Mouse (Mus musculus) CH12.LX (cell line): ENCODE measurements around the gene Gm20388. TPM values are rescaled to one million over a fixed set of nuclear protein-coding genes. Genes with fewer than 3 reads are reported as not detected.

ENCODE experiments used
- DNase-seq: peaks from one replicate; pipeline ENCODE4 v3.0.0-alpha.2; 2013; ENCODE audit errors: extremely low read depth
- H3K27ac ChIP-seq: 2 replicates; pipeline ENCODE4 v1.5.1; 2012; ENCODE audit warnings: low read depth, mild to moderate bottlenecking, control low read depth, moderate library complexity; ENCODE audit not compliant: insufficient read depth
- H3K27me3 ChIP-seq: replicated peaks from 2 replicates; pipeline ENCODE3; 2012; ENCODE audit warnings: inconsistent platforms
- H3K36me3 ChIP-seq, 2 experiments: replicated peaks in 1 of 2; 2 replicates each; pipeline versions ENCODE3 to v1.6.1; 2012; ENCODE audit warnings: inconsistent platforms in 1 of 2, low read length in 1 of 2, mild to moderate bottlenecking in 1 of 2, mixed read lengths in 1 of 2, moderate library complexity in 1 of 2; ENCODE audit not compliant: control insufficient read depth in 1 of 2, insufficient read depth in 1 of 2
- H3K4me1 ChIP-seq, 2 experiments: 2 replicates each; pipeline ENCODE4 v1.6.1; 2012; ENCODE audit warnings: inconsistent platforms in 1 of 2, moderate library complexity in 1 of 2; ENCODE audit not compliant: insufficient read depth in 2 of 2, control insufficient read depth in 1 of 2
- H3K4me2 ChIP-seq: 2 replicates; pipeline ENCODE4 v1.6.1; 2012; ENCODE audit warnings: low read depth, mild to moderate bottlenecking, control low read depth; ENCODE audit not compliant: poor library complexity, insufficient read depth, severe bottlenecking
- H3K4me3 ChIP-seq, 3 experiments: fragments of 150-350 bp in 1 of 3; sonication (generic) in 1 of 3; replicated peaks in 1 of 3; 2 replicates each; pipeline versions ENCODE3 to v1.5.1; 2011 to 2012; ENCODE audit warnings: low read depth in 2 of 3, low read length in 2 of 3, mild to moderate bottlenecking in 2 of 3, moderate library complexity in 2 of 3, control low read depth in 1 of 3, improper control_type of control experiment in 1 of 3, inconsistent platforms in 1 of 3, mixed read lengths in 1 of 3; ENCODE audit not compliant: poor library complexity in 1 of 3
- H3K79me2 ChIP-seq: replicated peaks from 2 replicates; pipeline ENCODE4 v1.6.1; 2012; ENCODE audit warnings: mild to moderate bottlenecking, moderate library complexity; ENCODE audit not compliant: control insufficient read depth, poor library complexity, insufficient read depth, severe bottlenecking; ENCODE audit errors: extremely low read depth
- H3K9ac ChIP-seq: 2 replicates; pipeline ENCODE4 v1.6.1; 2012; ENCODE audit warnings: low read depth, mild to moderate bottlenecking, control low read depth, moderate library complexity; ENCODE audit not compliant: insufficient read depth
- H3K9me3 ChIP-seq: replicated peaks from 2 replicates; pipeline ENCODE3; 2012; ENCODE audit warnings: low read length, inconsistent platforms, mixed read lengths
- CHD1 ChIP-seq: IDR thresholded peaks from 2 replicates; pipeline ENCODE4 v1.6.1; 2012; ENCODE audit warnings: low read depth, low read length, improper control_type of control experiment, inconsistent platforms
- CHD2 ChIP-seq: IDR thresholded peaks from 2 replicates; pipeline ENCODE4 v1.6.1; 2011; ENCODE audit warnings: low read length, improper control_type of control experiment
- CTCF ChIP-seq, 2 experiments: IDR thresholded peaks in 1 of 2; conservative IDR thresholded peaks in 1 of 2; 2 replicates each; pipeline ENCODE4 v1.5.1; 2011 to 2012; ENCODE audit warnings: low read depth in 2 of 2, low read length in 2 of 2, improper control_type of control experiment in 1 of 2, inconsistent platforms in 1 of 2, mild to moderate bottlenecking in 1 of 2, moderate library complexity in 1 of 2
- E2F4 ChIP-seq: IDR thresholded peaks from 2 replicates; pipeline ENCODE4 v1.6.1; 2011; ENCODE audit warnings: low read depth, low read length, improper control_type of control experiment; ENCODE audit not compliant: insufficient replicate concordance
- EP300 ChIP-seq: IDR thresholded peaks from 2 replicates; pipeline ENCODE4 v1.6.1; 2011; ENCODE audit warnings: low read length, improper control_type of control experiment
- ETS1 ChIP-seq: conservative IDR thresholded peaks from 2 replicates; pipeline ENCODE4 v1.6.1; 2012; ENCODE audit warnings: low read depth, mild to moderate bottlenecking, inconsistent platforms, low read length, improper control_type of control experiment, moderate library complexity
- HCFC1 ChIP-seq: IDR thresholded peaks from 2 replicates; pipeline ENCODE4 v1.6.1; 2012; ENCODE audit warnings: low read depth, mild to moderate bottlenecking, inconsistent platforms, low read length, improper control_type of control experiment
- IRF4 ChIP-seq: IDR thresholded peaks from 2 replicates; pipeline ENCODE4 v1.6.1; 2014; ENCODE audit warnings: low read depth, mild to moderate bottlenecking, inconsistent platforms, low read length, improper control_type of control experiment
- JUN ChIP-seq: IDR thresholded peaks from 2 replicates; pipeline ENCODE4 v1.6.1; 2011; ENCODE audit warnings: low read depth, mild to moderate bottlenecking, low read length, improper control_type of control experiment, moderate library complexity; ENCODE audit not compliant: insufficient read depth
- JUND ChIP-seq: conservative IDR thresholded peaks from 2 replicates; pipeline ENCODE4 v1.6.1; 2011; ENCODE audit warnings: low read depth, low read length, improper control_type of control experiment
- MAFK ChIP-seq: IDR thresholded peaks from 2 replicates; pipeline ENCODE4 v1.6.1; 2011; ENCODE audit warnings: low read length, improper control_type of control experiment; ENCODE audit not compliant: insufficient replicate concordance
- MEF2A ChIP-seq: IDR thresholded peaks from 2 replicates; pipeline ENCODE4 v1.6.1; 2014; ENCODE audit warnings: low read depth, mild to moderate bottlenecking, inconsistent platforms, low read length, improper control_type of control experiment, borderline replicate concordance
- MYC ChIP-seq: IDR thresholded peaks from 2 replicates; pipeline ENCODE4 v1.6.1; 2011; ENCODE audit warnings: low read depth, mild to moderate bottlenecking, improper control_type of control experiment, low read length
- NELFE ChIP-seq: IDR thresholded peaks from 2 replicates; pipeline ENCODE4 v1.6.1; 2011; ENCODE audit warnings: low read depth, low read length, improper control_type of control experiment
- PAX5 ChIP-seq: IDR thresholded peaks from 2 replicates; pipeline ENCODE4 v1.6.1; 2012; ENCODE audit warnings: low read length, inconsistent platforms, mixed read lengths
- POLR2A ChIP-seq: IDR thresholded peaks from 2 replicates; pipeline ENCODE4 v1.6.1; 2011; ENCODE audit warnings: low read depth, mild to moderate bottlenecking, improper control_type of control experiment, low read length
- RCOR1 ChIP-seq: conservative IDR thresholded peaks from 2 replicates; pipeline ENCODE4 v1.6.1; 2012; ENCODE audit warnings: low read depth, mild to moderate bottlenecking, inconsistent platforms, low read length, improper control_type of control experiment
- SMC3 ChIP-seq: IDR thresholded peaks from 2 replicates; pipeline ENCODE4 v1.6.1; 2011; ENCODE audit warnings: low read depth, low read length, improper control_type of control experiment
- TCF12 ChIP-seq: IDR thresholded peaks from 2 replicates; pipeline ENCODE4 v1.6.1; 2014; ENCODE audit warnings: low read depth, mild to moderate bottlenecking, inconsistent platforms, low read length, improper control_type of control experiment
- USF1 ChIP-seq: IDR thresholded peaks from 2 replicates; pipeline ENCODE4 v1.6.1; 2014; ENCODE audit warnings: low read depth, mild to moderate bottlenecking, inconsistent platforms, low read length, improper control_type of control experiment
- ZKSCAN1 ChIP-seq: IDR thresholded peaks from 2 replicates; pipeline ENCODE4 v1.6.1; 2012; ENCODE audit warnings: low read depth, inconsistent platforms, low read length, improper control_type of control experiment, borderline replicate concordance
- dilution Hi-C: fragments of 300-500 bp; cut with MboI; formaldehyde crosslinking; loops from 2 replicates; pipeline ENCODE4 v1.14.3; 2020; ENCODE audit warnings: low sequenced_read_pairs; ENCODE audit not compliant: extremely low pct_unique_long_range_greater_than_20kb, extremely low pct_ligation_motif_present
- in situ Hi-C: fragments of 300-500 bp; cut with MboI; formaldehyde crosslinking; loops from 3 replicates; pipeline ENCODE4 v1.14.3; 2019; ENCODE audit warnings: low sequenced_read_pairs, low pct_ligation_motif_present, low pct_unique_long_range_greater_than_20kb, mixed read lengths
- polyA plus RNA-seq: library from polyadenylated mRNA; unstranded; fragments of >175 nt; gene quantifications from 2 replicates; pipeline ENCODE4 v1.2.1, GENCODE M21; 2012; ENCODE audit warnings: low read depth; ENCODE audit not compliant: insufficient read length
- total RNA-seq, 2 experiments: library from RNA; depleted of rRNA; stranded (reverse); fragments of 300-350 nt in 1 of 2; fragments of >200 nt in 1 of 2; gene quantifications; 2 replicates each; pipeline ENCODE4 v1.2.3; 2012 to 2014

Gene Gm20388
- total and polyA plus RNA-seq, 3 experiments: 14.8 to 26.3 (median 22.2) TPM

DNA sequence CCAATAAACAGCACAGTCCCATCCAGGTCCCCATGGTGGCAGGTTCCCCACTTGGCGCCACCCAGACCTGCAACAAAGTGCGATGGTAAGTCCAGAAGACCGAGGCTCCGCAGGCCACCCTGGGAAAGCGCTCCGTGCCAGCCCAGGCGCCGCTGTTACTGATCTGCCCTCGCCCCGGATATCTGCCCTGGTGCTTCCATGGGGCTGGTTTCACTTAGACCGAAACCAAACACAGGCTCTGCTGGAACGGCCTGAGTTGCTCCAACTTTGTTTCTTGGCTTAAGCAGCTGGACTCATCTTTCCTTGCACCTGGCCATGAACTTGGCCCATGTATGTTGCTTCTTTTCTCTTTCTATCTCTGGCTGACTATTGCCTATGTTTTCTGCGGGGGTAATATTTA, 2068.0 kb downstream of the Gm20388 start:
- no peaks in the 10 kb centered on the region for H3K27me3 ChIP-seq
- peaks cover 76 to 94% of the 10 kb centered on the region in 2 experiments for H3K36me3 ChIP-seq
- peaks cover 4 to 11% of the 10 kb centered on the region in 2 experiments; a peak in 3 of 4 replicates for H3K4me1 ChIP-seq
- H3K4me2 ChIP-seq: no peak overlapping the region
- no peak for DNase-seq
- no peak overlapping the region for H3K4me3 ChIP-seq
- H3K27ac ChIP-seq: no peak overlapping the region
- dilution Hi-C loops: no loop called here
- no peaks in the 10 kb centered on the region for H3K9me3 ChIP-seq
- in situ Hi-C loops: loop anchor here (10.0 kb wide), 1 partner anchor 286 kb away; no protein-coding TSS in a partner anchor
- no peak for TF ChIP-seq SMC3
- TF ChIP-seq EP300: no peak
- TF ChIP-seq JUND: no peak
- no peak for TF ChIP-seq JUN
- no peak for TF ChIP-seq PAX5
- TF ChIP-seq MAFK: no peak
- no peak for TF ChIP-seq ETS1
- TF ChIP-seq CHD2: no peak
- TF ChIP-seq CHD1: no peak
- TF ChIP-seq ZKSCAN1: no peak
- no peak for TF ChIP-seq POLR2A
- TF ChIP-seq HCFC1: no peak
- TF ChIP-seq IRF4: no peak
- TF ChIP-seq TCF12: no peak
- TF ChIP-seq RCOR1: no peak
- TF ChIP-seq, all 38 proteins: peak for 0
- Histone ChIP-seq H3K79me2 (no peaks in the 10 kb centered on the region), H3K9ac (no peak overlapping the region)

- Histone ChIP-seq H3K4me1 (no peaks in the 10 kb centered on the region), H3K79me2 (no peaks in the 10 kb centered on the region), H3K27ac (no peak overlapping the region), H3K9me3 (no peaks in the 10 kb centered on the region), H3K9ac (no peak overlapping the region), H3K27me3 (no peaks in the 10 kb centered on the region), H3K4me2 (no peak overlapping the region), H3K36me3 (peaks cover 66 to 95% of the 10 kb centered on the region in 2 experiments), H3K4me3 (no peak overlapping the region)
- dilution Hi-C loops (no loop called here), in situ Hi-C loops (no loop called here)
- TF ChIP-seq MEF2A (no peak), CTCF (conservative IDR thresholded peaks at IDR 0.05 in 1 of 2, IDR thresholded peaks at IDR 0.05 in 1 of 2; ENCODE audit: low read depth in 2 of 2, low read length in 2 of 2) (no peak), E2F4 (no peak), MYC (no peak), USF1 (no peak), NELFE (no peak)
- DNase-seq: no peak
Observed at GRCm38 (mm10) chr8:121980792-121981519, 2070.3 kb downstream of the Gm20388 start.
